20 mouse cellular contexts compared by ENCODE assay signal in the genomic region with DNA sequence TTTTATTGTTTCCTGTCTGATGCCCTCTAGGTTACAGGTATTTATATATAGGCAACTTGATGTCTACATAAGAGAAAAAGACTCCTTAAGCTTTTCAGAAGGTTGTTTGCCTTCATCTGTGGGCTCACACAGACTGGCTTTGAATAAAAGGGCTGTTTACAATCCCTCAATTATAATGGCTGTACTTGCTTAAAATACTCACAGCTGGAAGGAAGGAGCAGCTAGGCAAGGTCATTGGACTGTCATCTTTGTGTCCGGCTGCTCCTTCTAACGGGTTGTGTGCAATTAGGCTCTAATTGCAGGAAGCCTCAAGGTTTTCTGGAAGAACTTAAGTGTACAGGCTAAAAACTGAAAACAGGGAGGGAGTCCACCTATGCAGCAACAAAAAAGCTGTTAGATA.
"Had no signal": no experiment of that assay in that cellular context is flagged by ENCODE, and none has a peak within 500 bp of the region (broad histone marks: within the 10 kb centered on the region; RNA-seq: fewer than 3 reads in every experiment).

No protein-coding gene starts in this region.

- H3K36me3 ChIP-seq: kidney, embryonic 15.5 days; limb, embryonic 12.5 days; limb, embryonic 15.5 days; lung, embryonic 15.5 days; stomach, embryonic 15.5 days had no signal

- H3K4me1 ChIP-seq: limb, embryonic 15.5 days had no signal

- H3K27ac ChIP-seq: kidney, embryonic 15.5 days; limb, embryonic 12.5 days; limb, embryonic 15.5 days; liver, embryonic 14.5 days; lung, embryonic 15.5 days; stomach, embryonic 15.5 days had no signal

- H3K9me3 ChIP-seq: kidney, embryonic 15.5 days; limb, embryonic 12.5 days; lung, embryonic 15.5 days; stomach, embryonic 15.5 days had no signal

- H3K4me3 ChIP-seq: kidney, embryonic 15.5 days; limb, embryonic 12.5 days; limb, embryonic 15.5 days; lung, embryonic 15.5 days; stomach, embryonic 15.5 days had no signal

- H3K9ac ChIP-seq: kidney, embryonic 15.5 days; limb, embryonic 12.5 days; limb, embryonic 15.5 days; liver, embryonic 14.5 days; liver, postnatal 0 days; lung, embryonic 15.5 days; stomach, embryonic 15.5 days had no signal

- DNase-seq: kidney, adult 8-10 months; kidney, postnatal 14 days; kidney, postnatal 4 days; layer of hippocampus, adult 9-11 months; liver, postnatal 0 days; lung, postnatal 10 days; lung, postnatal 4 days; midbrain, embryonic 14.5 days; right cerebral cortex, adult 18-20 months; right cerebral cortex, postnatal 14 days; right cerebral cortex, postnatal 4 days; thymus, postnatal 36 days had no signal

- ATAC-seq: liver, postnatal 0 days had no signal

- H3K4me2 ChIP-seq: kidney, embryonic 15.5 days; limb, embryonic 12.5 days; limb, embryonic 15.5 days; liver, embryonic 11.5 days; lung, embryonic 15.5 days; midbrain, embryonic 11.5 days; stomach, embryonic 15.5 days had no signal

- H3K27me3 ChIP-seq: kidney, embryonic 15.5 days; limb, embryonic 12.5 days; limb, embryonic 15.5 days; lung, embryonic 15.5 days; stomach, embryonic 15.5 days had no signal
